Mouse (Mus musculus) spleen, adult 2 months (tissue): ENCODE data around the gene Cspg4. TPM values are rescaled to one million over a fixed set of nuclear protein-coding genes. Genes with fewer than 3 reads are reported as not detected.

Experiments used
- DNase-seq, 2 experiments: peaks; one replicate each; pipeline versions ENCODE4 v3.0.0 to v3.0.0-alpha.2; 2012 to 2021; ENCODE audit warnings: low spot score in 2 of 2, low read depth in 1 of 2
- H3K27ac ChIP-seq: fragments of 200-500 bp; 2 replicates; pipeline ENCODE4 v1.5.1; 2012; ENCODE audit warnings: low read length, inconsistent platforms; ENCODE audit not compliant: insufficient read depth
- H3K27me3 ChIP-seq: fragments of 200-500 bp; 2 replicates; pipeline ENCODE4 v1.6.1; 2012; ENCODE audit warnings: mild to moderate bottlenecking, moderate library complexity, low read length, inconsistent platforms; ENCODE audit not compliant: control insufficient read depth, insufficient read depth
- H3K36me3 ChIP-seq: fragments of 200-500 bp; 2 replicates; pipeline ENCODE4 v1.6.1; 2012; ENCODE audit warnings: mild to moderate bottlenecking, low read length, inconsistent platforms; ENCODE audit not compliant: control insufficient read depth, insufficient read depth
- H3K4me1 ChIP-seq: fragments of 200-500 bp; 2 replicates; pipeline ENCODE4 v1.6.1; 2011; ENCODE audit warnings: inconsistent platforms; ENCODE audit not compliant: control insufficient read depth, insufficient read depth, insufficient read length
- H3K4me3 ChIP-seq: fragments of 200-500 bp; 2 replicates; pipeline ENCODE4 v1.5.1; 2011; ENCODE audit warnings: mild to moderate bottlenecking, inconsistent platforms; ENCODE audit not compliant: insufficient read depth, insufficient read length; ENCODE audit errors: extremely low read depth
- CTCF ChIP-seq: fragments of 200-500 bp; IDR thresholded peaks from 2 replicates; pipeline ENCODE4 v1.5.1; 2011; ENCODE audit warnings: mild to moderate bottlenecking, inconsistent platforms; ENCODE audit not compliant: insufficient read depth, insufficient read length, insufficient replicate concordance; ENCODE audit errors: extremely low read depth
- POLR2A ChIP-seq: fragments of 200-500 bp; IDR thresholded peaks from 2 replicates; pipeline ENCODE4 v1.6.1; 2011; ENCODE audit warnings: low read depth, low read length, inconsistent platforms
- WGBS: fragments of 180-500 bp; shearing (Covaris S2); methylation state at CpG from one replicate; pipeline ENCODE4 v1.1.7; 2018; 5-methylcytosine and 5-hydroxymethylcytosine counted together
- polyA plus RNA-seq: library from polyadenylated mRNA; depleted of rRNA; stranded (reverse); fragments of >200 nt; gene quantifications from 2 replicates; pipeline ENCODE4 v1.2.3, GENCODE M21; 2012

Cspg4 gene
- polyA plus RNA-seq, 1 experiment, result 1.3 TPM

- WGBS, result 29% methylated on average over 5 of the region's 5 CpGs
These were observed 6.4 kb downstream of the Cspg4 start for GRCm38 (mm10) chr9:56871191-56871590.

GRCm38 (mm10) chr9:56872105-56872903 lies 7.5 kb downstream of the Cspg4 start:
- H3K4me1 ChIP-seq, result no peaks in the 10 kb centered on the region
- no peaks in the 10 kb centered on the region for H3K27me3 ChIP-seq
- DNase-seq, result no peak
- no peaks in the 10 kb centered on the region for H3K36me3 ChIP-seq
- 88% methylated on average over 5 of the region's 5 CpGs for WGBS
- TF ChIP-seq CTCF (no peak), POLR2A (no peak)
- H3K4me3 ChIP-seq, result no peak overlapping the region
- no peak overlapping the region for H3K27ac ChIP-seq

More at GRCm38 (mm10) chr9:56871191-56871590, 6.4 kb downstream of the Cspg4 start:
- Histone ChIP-seq H3K4me3 (no peak overlapping the region), H3K27ac (no peak overlapping the region), H3K4me1 (no peaks in the 10 kb centered on the region), H3K36me3 (no peaks in the 10 kb centered on the region), H3K27me3 (no peaks in the 10 kb centered on the region)
- DNase-seq, result no peak
- TF ChIP-seq CTCF (no peak), POLR2A (no peak)

- TF ChIP-seq CTCF (no peak), POLR2A (no peak)
- H3K4me1 ChIP-seq, result no peaks in the 10 kb centered on the region
- 86% methylated on average over 1 of the region's 1 CpGs for WGBS
- no peaks in the 10 kb centered on the region for H3K27me3 ChIP-seq
- no peak overlapping the region for H3K4me3 ChIP-seq
- H3K36me3 ChIP-seq, result no peaks in the 10 kb centered on the region
- no peak for DNase-seq
- no peak overlapping the region for H3K27ac ChIP-seq
These were observed 8.3 kb downstream of the Cspg4 start for GRCm38 (mm10) chr9:56873097-56873496.

GRCm38 (mm10) chr9:56876784-56877183 lies 12.0 kb downstream of the Cspg4 start:
- 77% methylated on average over 9 of the region's 9 CpGs for WGBS
- no peaks in the 10 kb centered on the region for H3K27me3 ChIP-seq
- no peaks in the 10 kb centered on the region for H3K4me1 ChIP-seq
- H3K4me3 ChIP-seq, result no peak overlapping the region
- H3K27ac ChIP-seq, result no peak overlapping the region
- TF ChIP-seq CTCF (no peak), POLR2A (no peak)
- H3K36me3 ChIP-seq, result no peaks in the 10 kb centered on the region
- DNase-seq, result no peak

- Histone ChIP-seq H3K36me3 (no peaks in the 10 kb centered on the region), H3K27ac (no peak overlapping the region), H3K4me1 (no peaks in the 10 kb centered on the region), H3K4me3 (no peak overlapping the region), H3K27me3 (no peaks in the 10 kb centered on the region)
- TF ChIP-seq CTCF (no peak), POLR2A (no peak)
- DNase-seq, result no peak
- 77% methylated on average over 5 of the region's 5 CpGs for WGBS
These were observed 12.5 kb downstream of the Cspg4 start for GRCm38 (mm10) chr9:56877284-56877683.

- WGBS, result 67% methylated on average over 9 of the region's 9 CpGs
- Histone ChIP-seq H3K27ac (no peak overlapping the region), H3K27me3 (no peaks in the 10 kb centered on the region), H3K36me3 (no peaks in the 10 kb centered on the region), H3K4me3 (no peak overlapping the region), H3K4me1 (no peaks in the 10 kb centered on the region)
- no peak for DNase-seq
- TF ChIP-seq POLR2A (no peak), CTCF (no peak)
These were observed 16.0 kb downstream of the Cspg4 start for GRCm38 (mm10) chr9:56880790-56881189.

GRCm38 (mm10) chr9:56881539-56882082 lies 16.8 kb downstream of the Cspg4 start:
- Histone ChIP-seq H3K27ac (no peak overlapping the region), H3K27me3 (no peaks in the 10 kb centered on the region), H3K4me1 (no peaks in the 10 kb centered on the region), H3K4me3 (no peak overlapping the region), H3K36me3 (no peaks in the 10 kb centered on the region)
- no peak for DNase-seq
- TF ChIP-seq CTCF, result no peak
- TF ChIP-seq POLR2A, result no peak
- WGBS, result 57% methylated on average over 3 of the region's 3 CpGs
